Mouse (Mus musculus): ENCODE results near the gene Adora3.

DNA sequence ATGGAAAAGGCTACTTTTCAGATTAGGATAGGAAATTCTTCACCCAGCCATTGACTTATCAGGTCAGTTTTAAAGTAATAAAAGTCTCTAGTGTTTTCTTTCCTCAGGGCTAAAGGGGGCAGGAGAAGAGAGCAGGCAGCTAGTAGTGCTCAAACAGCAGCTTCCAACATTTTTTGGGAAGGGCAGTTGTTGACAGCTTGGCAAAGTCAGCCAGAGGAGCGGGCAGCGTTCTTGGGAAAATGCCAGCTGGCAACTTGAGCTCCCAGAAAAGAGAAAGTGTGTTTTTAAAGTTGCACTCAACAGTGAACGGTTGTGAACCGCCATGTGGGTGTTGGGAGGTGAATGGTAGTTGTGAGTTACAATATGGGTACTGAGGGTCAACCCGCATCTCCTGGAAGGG is 64.4 kb downstream of the Adora3 start:
- TF ChIP-seq POLR2A (IDR thresholded peaks at IDR 0.05; ENCODE audit: low read depth, low read length): no peak
- TF ChIP-seq CTCF (IDR thresholded peaks at IDR 0.05; ENCODE audit: extremely low read depth, insufficient read length, insufficient replicate concordance, low read depth, low read length): no peak
